14 mouse cellular contexts compared by ENCODE assay signal in genomic region chr9:111313299-111313698, GRCm38 (mm10). TPM values are rescaled to one million over a fixed set of nuclear protein-coding genes. Genes with fewer than 3 reads are reported as not detected.
DNase-seq lines count a peak whose midpoint lies in the region; ATAC-seq and TF ChIP-seq lines count a peak whose summit lies in the region.
"Had no signal": no experiment of that assay in that cellular context is flagged by ENCODE, and none has a peak within 500 bp of the region (broad histone marks: within the 10 kb centered on the region; RNA-seq: fewer than 3 reads in every experiment).

No protein-coding gene starts in this region.

- H3K4me2 ChIP-seq in forebrain, embryonic 14.5 days (ENCODE audit: low read length) = no peak overlapping the region
- no peak overlapping the region for H3K4me2 ChIP-seq in forebrain, embryonic 13.5 days
- H3K4me2 ChIP-seq in hindbrain, embryonic 14.5 days (replicated peaks) = peak overlapping the region; percentile 93
- peak overlapping the region; percentile 91; the same call in 1 of the 2 replicates for H3K4me2 ChIP-seq in neural tube, embryonic 13.5 days

- H3K27ac ChIP-seq in forebrain, embryonic 14.5 days (ENCODE audit: low read depth, low read length) = no peak overlapping the region
- H3K27ac ChIP-seq in forebrain, embryonic 13.5 days = no peak overlapping the region
- H3K27ac ChIP-seq in layer of hippocampus, adult 2 months = peak overlapping the region; percentile 88; the same call in 1 of the 2 replicates
- H3K27ac ChIP-seq in hindbrain, embryonic 14.5 days = no peak overlapping the region
- no peak overlapping the region for H3K27ac ChIP-seq in neural tube, embryonic 13.5 days (replicated peaks)
- H3K27ac ChIP-seq: embryonic facial prominence, embryonic 15.5 days had no signal

- 16% methylated on average over 5 of the region's 6 CpGs for WGBS in forebrain, embryonic 14.5 days
- 14% methylated on average over 5 of the region's 6 CpGs for WGBS in forebrain, embryonic 13.5 days
- 15% methylated on average over 5 of the region's 6 CpGs for WGBS in hindbrain, embryonic 14.5 days
- 19% methylated on average over 6 of the region's 6 CpGs for WGBS in neural tube, embryonic 13.5 days

- H3K27me3 ChIP-seq in forebrain, embryonic 14.5 days (replicated peaks; ENCODE audit: control insufficient read depth, insufficient read depth, low read length) = peaks cover 41% of the 10 kb centered on the region
- peaks cover 70% of the 10 kb centered on the region for H3K27me3 ChIP-seq in forebrain, embryonic 13.5 days
- peaks cover 64% of the 10 kb centered on the region for H3K27me3 ChIP-seq in hindbrain, embryonic 14.5 days (ENCODE audit: control insufficient read depth, insufficient read depth, low read length)
- peaks cover 66% of the 10 kb centered on the region for H3K27me3 ChIP-seq in neural tube, embryonic 13.5 days

- H3K36me3 ChIP-seq in forebrain, embryonic 14.5 days (ENCODE audit: control insufficient read depth, insufficient read depth, low read length) = no peaks in the 10 kb centered on the region
- H3K36me3 ChIP-seq in forebrain, embryonic 13.5 days (ENCODE audit: poor library complexity, severe bottlenecking) = no peaks in the 10 kb centered on the region
- H3K36me3 ChIP-seq in hindbrain, embryonic 14.5 days (replicated peaks; ENCODE audit: control insufficient read depth, insufficient read depth) = no peaks in the 10 kb centered on the region
- no peaks in the 10 kb centered on the region for H3K36me3 ChIP-seq in neural tube, embryonic 13.5 days
- H3K36me3 ChIP-seq: embryonic facial prominence, embryonic 15.5 days had no signal

- ATAC-seq in forebrain, embryonic 14.5 days = no peak
- ATAC-seq in forebrain, embryonic 13.5 days = no peak
- ATAC-seq in hindbrain, embryonic 14.5 days (ENCODE audit: low FRiP score) = no peak
- ATAC-seq in neural tube, embryonic 13.5 days (ENCODE audit: low read depth) = no peak

- peaks cover 8% of the 10 kb centered on the region; the same call in 1 of the 2 replicates for H3K9me3 ChIP-seq in forebrain, embryonic 14.5 days (replicated peaks; ENCODE audit: control insufficient read depth, low read length)
- no peaks in the 10 kb centered on the region for H3K9me3 ChIP-seq in forebrain, embryonic 13.5 days (replicated peaks)
- H3K9me3 ChIP-seq in hindbrain, embryonic 14.5 days (ENCODE audit: control insufficient read depth, low read length) = peaks cover 17% of the 10 kb centered on the region
- H3K9me3 ChIP-seq in neural tube, embryonic 13.5 days = peaks cover 3% of the 10 kb centered on the region; the same call in 1 of the 2 replicates
- H3K9me3 ChIP-seq: embryonic facial prominence, embryonic 15.5 days had no signal

- no peak overlapping the region for H3K9ac ChIP-seq in forebrain, embryonic 14.5 days (ENCODE audit: low read length)
- no peak overlapping the region for H3K9ac ChIP-seq in forebrain, embryonic 13.5 days
- H3K9ac ChIP-seq in hindbrain, embryonic 14.5 days = no peak overlapping the region; the same call in 1 of the 2 replicates
- H3K9ac ChIP-seq in neural tube, embryonic 13.5 days = 0 out of 2 replicates have a peak overlapping the region, but pooled peaks have one; percentile 70
- H3K9ac ChIP-seq: embryonic facial prominence, embryonic 15.5 days had no signal

- no peak for DNase-seq in forebrain, embryonic 14.5 days (ENCODE audit: low spot score)
- no peak for DNase-seq in layer of hippocampus, adult 2 months (ENCODE audit: low spot score in 2 of 2)
- no peak for DNase-seq in layer of hippocampus, adult 9-10 months (ENCODE audit: low spot score)
- no peak for DNase-seq in hindbrain, embryonic 14.5 days (ENCODE audit: low spot score)
- DNase-seq in embryo, embryonic 10.5 days (ENCODE audit: low spot score) = no peak
- DNase-seq: cerebellum, adult 11-12 months; gastrocnemius, postnatal 36 days; lung, postnatal 4 days; thymus, postnatal 25 days had no signal

- no peak for TF ChIP-seq CTCF in layer of hippocampus, adult 2 months (conservative IDR thresholded peaks at IDR 0.05)

- peak overlapping the region; percentile 48; the same call in 1 of the 2 replicates for H3K4me3 ChIP-seq in forebrain, embryonic 14.5 days (ENCODE audit: low read depth, low read length)
- no peak overlapping the region for H3K4me3 ChIP-seq in forebrain, embryonic 13.5 days
- peak overlapping the region; percentile 61 for H3K4me3 ChIP-seq in layer of hippocampus, adult 2 months
- H3K4me3 ChIP-seq in hindbrain, embryonic 14.5 days (replicated peaks; ENCODE audit: low read length) = peak overlapping the region; percentile 62
- H3K4me3 ChIP-seq in neural tube, embryonic 13.5 days = peak overlapping the region; percentile 58; the same call in 1 of the 2 replicates

- 0 out of 2 replicates have a peak, but pooled peaks cover 3% of the 10 kb centered on the region for H3K4me1 ChIP-seq in forebrain, embryonic 14.5 days (ENCODE audit: control insufficient read depth, insufficient read depth, low read length)
- H3K4me1 ChIP-seq in forebrain, embryonic 13.5 days = peaks cover 16% of the 10 kb centered on the region
- H3K4me1 ChIP-seq in hindbrain, embryonic 14.5 days (replicated peaks; ENCODE audit: control insufficient read depth, insufficient read depth, low read length) = 0 out of 2 replicates have a peak, but pooled peaks cover 6% of the 10 kb centered on the region
- H3K4me1 ChIP-seq in neural tube, embryonic 13.5 days (replicated peaks) = peaks cover 22% of the 10 kb centered on the region

RNA-seq across cellular contexts. Expression of gene Trank1, which starts 1.8 kb away (rescaled TPM):
- polyA plus RNA-seq in forebrain, embryonic 14.5 days (2014; fragmentation: Nextera tagmentation; extraction: Ambion mirVana) = 5.9 and 8.5 TPM in 2 replicates
- polyA plus RNA-seq in forebrain, embryonic 13.5 days (2015; fragmentation: Nextera tagmentation; extraction: Ambion mirVana) = 3.4 and 5.4 TPM in 2 replicates
- total RNA-seq in layer of hippocampus, adult 2 months (2021) = 100 to 1,000 TPM; 221 to 228 TPM
- 12.6 and 15.6 TPM in 2 replicates for polyA plus RNA-seq in hindbrain, embryonic 14.5 days (2014; fragmentation: Nextera tagmentation; extraction: Ambion mirVana)
- polyA plus RNA-seq in neural tube, embryonic 13.5 days (2015; fragmentation: Nextera tagmentation; extraction: Ambion mirVana) = 1.9 and 2.9 TPM in 2 replicates
- total RNA-seq: gastrocnemius, postnatal 36 days; hematopoietic stem cell, adult 5-6 weeks had no signal
- polyA plus RNA-seq: spleen, adult 2 months had no signal

RNA-seq across cellular contexts. Expression of gene Epm2aip1, which starts 41.6 kb away (rescaled TPM):
- 60.5 and 73.7 TPM in 2 replicates for polyA plus RNA-seq in forebrain, embryonic 14.5 days (2014; fragmentation: Nextera tagmentation; extraction: Ambion mirVana)
- polyA plus RNA-seq in forebrain, embryonic 13.5 days (2015; fragmentation: Nextera tagmentation; extraction: Ambion mirVana) = 34.0 and 40.4 TPM in 2 replicates
- 10 to 100 TPM; 76.5 to 80.7 TPM for total RNA-seq in layer of hippocampus, adult 2 months (2021)
- 81.3 and 98.0 TPM in 2 replicates for polyA plus RNA-seq in hindbrain, embryonic 14.5 days (2014; fragmentation: Nextera tagmentation; extraction: Ambion mirVana)
- polyA plus RNA-seq in neural tube, embryonic 13.5 days (2015; fragmentation: Nextera tagmentation; extraction: Ambion mirVana) = 39.3 and 43.9 TPM in 2 replicates

RNA-seq across cellular contexts. Expression of gene Mlh1, which starts 41.7 kb away (rescaled TPM):
- polyA plus RNA-seq in forebrain, embryonic 14.5 days (2014; fragmentation: Nextera tagmentation; extraction: Ambion mirVana) = 30.4 and 37.0 TPM in 2 replicates
- polyA plus RNA-seq in forebrain, embryonic 13.5 days (2015; fragmentation: Nextera tagmentation; extraction: Ambion mirVana) = 35.1 and 41.0 TPM in 2 replicates
- total RNA-seq in layer of hippocampus, adult 2 months (2021) = 10 to 100 TPM; 15.7 to 17.1 TPM
- 27.0 and 27.4 TPM in 2 replicates for polyA plus RNA-seq in hindbrain, embryonic 14.5 days (2014; fragmentation: Nextera tagmentation; extraction: Ambion mirVana)
- polyA plus RNA-seq in neural tube, embryonic 13.5 days (2015; fragmentation: Nextera tagmentation; extraction: Ambion mirVana) = 24.9 and 26.5 TPM in 2 replicates

Comparison
In these comparisons a context has a peak if more than half of its experiments do, and no peak if none do; other contexts are left out.
1. H3K4me2 ChIP-seq: peak in hindbrain, embryonic 14.5 days (single experiment) and neural tube, embryonic 13.5 days (single experiment); none in forebrain, embryonic 14.5 days (single experiment) and forebrain, embryonic 13.5 days (single experiment).